Mouse (Mus musculus): ENCODE data around the gene Ccdc73.
"Not testable (repeated sequence)": the region's sequence is repeated elsewhere in the genome, so short reads cannot be mapped to it uniquely, and the experiment has no call there.

Gene Ccdc73

DNA sequence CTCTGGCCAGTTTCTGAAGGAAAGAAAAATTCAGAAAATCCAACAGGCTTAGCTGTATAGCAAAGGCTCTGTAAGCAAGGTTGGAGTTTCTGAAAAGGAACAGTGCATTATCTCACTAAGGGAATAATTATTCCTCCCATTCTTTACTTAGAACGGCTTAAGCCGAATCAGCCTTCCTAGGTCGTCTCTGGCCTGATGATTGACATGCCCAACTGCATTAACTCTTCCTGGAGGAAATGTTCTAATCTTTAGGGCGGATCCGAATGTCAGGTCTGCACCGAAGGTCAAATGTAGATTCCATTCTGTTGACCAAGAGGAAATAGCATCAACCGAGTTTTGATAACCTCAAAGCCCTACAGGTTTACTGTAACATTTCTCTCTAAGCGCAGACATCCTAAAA is 11.2 kb downstream of the Ccdc73 start:
- DNase-seq, result no peak

- no peak for DNase-seq
Measured at GRCm38 (mm10) chr2:104886109-104886508, 18.5 kb downstream of the Ccdc73 start.

DNA sequence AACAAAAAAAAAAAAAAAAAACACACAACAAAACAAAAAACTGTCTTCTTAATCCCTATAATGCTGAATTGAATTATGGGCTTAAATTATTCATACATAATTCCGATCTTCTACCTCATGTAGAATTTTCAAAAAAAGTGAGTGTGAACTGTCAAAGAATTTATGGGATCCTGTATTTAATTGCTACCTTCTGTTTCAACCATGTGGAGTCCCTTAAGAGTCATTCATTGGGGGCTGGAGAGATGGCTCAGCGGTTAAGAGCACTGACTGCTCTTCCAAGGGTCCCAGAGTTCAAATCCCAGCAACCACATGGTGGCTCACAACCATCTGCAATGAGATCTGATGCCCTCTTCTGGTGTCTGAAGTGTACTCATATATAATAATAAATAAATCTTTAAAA is 19.7 kb downstream of the Ccdc73 start:
- DNase-seq, result not testable (repeated sequence)

GRCm38 (mm10) chr2:104887882-104888566 is 20.4 kb downstream of the Ccdc73 start:
- DNase-seq, result peak; percentile 88

DNA sequence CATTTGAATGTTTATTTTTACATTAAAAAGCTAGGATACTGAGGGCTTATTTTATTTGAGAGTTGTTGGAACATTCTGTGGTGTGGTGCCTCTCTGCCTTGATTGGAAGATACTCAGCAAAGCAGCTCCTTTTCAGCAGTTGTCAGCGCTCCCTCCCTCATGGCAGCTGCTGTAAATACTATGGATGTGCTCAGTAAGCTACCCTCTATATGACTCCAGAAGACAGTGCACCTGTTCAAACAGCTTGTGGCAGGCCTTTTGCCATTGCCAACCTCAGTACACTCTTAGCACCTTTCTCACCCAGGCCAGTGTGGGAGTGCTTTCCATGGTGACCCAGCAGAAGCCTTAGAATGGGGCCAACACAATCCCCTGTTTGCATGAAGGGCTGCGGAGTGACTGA is 32.4 kb downstream of the Ccdc73 start:
- no peak for DNase-seq

DNA sequence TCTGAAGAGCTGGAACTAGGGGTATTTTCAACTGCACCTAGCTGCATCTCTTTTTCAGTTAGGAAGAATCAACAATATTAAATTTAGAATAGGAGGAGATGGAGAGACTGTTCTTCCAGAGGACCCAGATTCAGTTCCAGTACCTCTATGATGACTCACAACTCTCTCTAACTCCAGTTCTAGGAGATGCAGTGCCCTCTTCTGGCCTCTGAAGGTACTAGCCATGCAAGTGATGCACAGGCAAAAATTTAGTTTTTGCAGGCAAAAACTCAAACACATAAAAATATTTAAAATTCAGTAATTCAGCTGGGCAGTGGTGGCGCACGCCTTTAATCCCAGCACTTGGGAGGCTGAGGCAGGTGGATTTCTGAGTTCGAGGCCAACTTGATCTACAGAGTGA is 48.1 kb downstream of the Ccdc73 start:
- no peak for DNase-seq

- peak; percentile 26 for DNase-seq
Measured at GRCm38 (mm10) chr2:104964492-104964891, 96.9 kb downstream of the Ccdc73 start.

DNA sequence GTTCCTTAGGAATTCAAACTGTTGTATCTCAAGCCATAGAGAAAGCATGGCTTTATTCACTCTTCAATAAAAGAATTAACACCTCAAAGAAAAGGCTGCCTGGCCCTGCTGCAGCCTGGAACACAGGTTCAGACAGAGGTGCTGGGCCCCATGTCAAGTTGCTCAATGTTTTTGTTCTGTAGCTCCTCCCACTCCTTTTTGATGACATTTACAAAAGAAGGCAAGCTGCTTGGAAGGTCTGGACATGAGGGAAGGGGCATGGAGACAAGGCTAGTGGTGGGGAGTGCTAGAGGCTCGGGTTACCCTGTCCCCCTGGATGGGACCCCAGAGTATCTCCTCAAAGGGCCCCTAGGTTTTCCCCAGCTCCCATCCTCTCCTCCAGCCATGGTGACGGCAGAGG is 114.1 kb downstream of the Ccdc73 start:
- DNase-seq, result peak; percentile 10

GRCm38 (mm10) chr2:104985796-104986195 is 118.2 kb downstream of the Ccdc73 start:
- DNase-seq, result no peak

- DNase-seq, result no peak
Measured at GRCm38 (mm10) chr2:104988974-104989373, 121.4 kb downstream of the Ccdc73 start.

DNA sequence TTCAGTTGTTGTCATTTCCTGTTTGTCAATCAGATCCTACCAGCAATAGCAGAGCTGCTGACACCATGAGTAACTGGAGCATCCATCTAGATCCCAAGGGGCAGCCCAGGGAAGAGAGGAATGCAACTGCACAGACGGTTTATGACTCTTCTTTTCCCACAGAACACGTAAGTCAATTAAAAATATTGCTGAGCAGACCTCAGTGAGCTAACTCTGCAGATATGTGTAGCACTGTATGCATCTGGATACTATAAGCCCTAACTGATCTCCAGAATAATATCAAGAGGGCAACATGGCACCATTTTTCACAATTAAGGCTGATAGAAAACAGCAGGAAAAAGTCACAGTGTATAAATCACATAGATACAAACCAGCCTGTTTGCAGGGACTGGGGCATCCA is 126.8 kb downstream of the Ccdc73 start:
- peak; percentile 34 for DNase-seq

- DNase-seq, result no peak
Measured at GRCm38 (mm10) chr2:104996201-104996600, 128.6 kb downstream of the Ccdc73 start.

- DNase-seq, result no peak
Measured at GRCm38 (mm10) chr2:105007236-105007635, 139.6 kb downstream of the Ccdc73 start.

DNA sequence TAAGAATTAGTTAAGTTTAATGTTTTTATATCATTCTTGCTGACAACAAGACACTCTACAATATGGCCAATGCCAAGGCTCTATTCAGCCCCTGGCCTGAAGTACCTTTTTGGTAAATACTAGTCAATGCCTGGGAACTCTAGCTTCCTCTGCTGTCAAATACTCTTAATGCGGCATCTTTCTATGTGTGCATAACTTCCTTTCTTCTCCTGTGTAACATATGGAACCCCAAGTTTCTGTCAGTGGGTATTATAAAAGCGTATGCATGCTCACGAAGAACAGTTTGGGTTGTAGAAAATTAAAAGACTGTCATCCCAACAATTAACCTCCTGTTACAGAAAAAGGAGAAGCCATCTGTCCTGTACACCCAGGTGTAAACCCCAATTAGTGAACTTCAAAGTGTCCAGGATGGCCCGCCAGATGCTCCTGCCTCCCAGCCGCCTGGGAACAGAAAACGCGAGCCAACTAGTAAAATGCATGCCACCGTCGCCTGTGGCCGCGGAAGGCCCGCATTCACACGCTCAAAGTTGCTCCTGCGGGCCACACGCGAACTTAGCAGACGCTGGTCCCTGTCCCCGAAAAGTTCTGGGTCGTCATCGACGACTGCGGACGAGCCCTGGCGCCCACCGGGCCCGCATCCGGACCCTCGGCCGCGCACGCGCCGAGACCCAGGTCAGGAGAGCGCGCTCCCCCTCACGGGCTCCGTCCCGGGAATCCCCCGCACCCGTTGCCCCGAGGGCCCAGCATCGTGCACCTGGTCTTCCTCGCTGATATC is 148.8 kb downstream of the Ccdc73 start:
- DNase-seq, result no peak

DNA sequence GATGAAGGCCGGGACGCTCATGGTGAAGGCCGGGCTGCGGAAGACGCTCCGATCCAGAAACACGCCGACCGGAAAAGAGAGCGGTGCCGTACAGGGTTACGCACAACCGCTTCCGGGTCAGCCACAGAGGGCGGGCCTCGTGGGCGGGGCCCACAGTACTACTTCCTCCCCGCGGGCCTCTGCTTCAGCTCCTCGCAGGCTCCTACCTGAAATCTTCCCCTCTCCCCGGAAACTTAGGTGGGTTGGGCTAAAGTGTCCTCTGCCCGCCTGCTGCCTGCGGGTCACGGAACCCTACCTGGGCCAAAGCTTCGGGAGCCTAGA is 149.3 kb downstream of the Ccdc73 start, which contains the start of gene Eif3m:
TSS of gene Eif3m (minus strand) at position 114 of the 321 bp plus-strand sequence.
- DNase-seq, result peak; percentile 96

- DNase-seq, result no peak
Measured at GRCm38 (mm10) chr2:105017802-105018201, 150.2 kb downstream of the Ccdc73 start.

DNA sequence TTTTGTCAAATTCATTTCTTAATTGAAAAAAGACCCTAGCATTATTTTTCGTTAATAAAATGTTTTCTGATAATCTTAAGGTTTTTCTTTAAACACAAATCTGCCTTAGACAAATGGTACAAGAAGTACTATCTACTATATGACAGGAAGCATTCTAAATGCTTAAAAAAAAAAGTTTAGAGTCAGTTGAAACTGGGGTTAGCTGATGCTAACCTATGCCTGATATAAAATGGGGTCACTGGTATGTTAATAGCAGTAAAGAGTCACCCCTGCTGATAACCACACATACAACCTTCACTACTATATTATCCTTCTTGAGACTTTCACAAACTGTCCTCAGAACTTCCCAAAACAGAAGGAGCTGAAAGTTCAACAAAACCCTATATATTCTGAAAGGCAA is 151.9 kb downstream of the Ccdc73 start:
- no peak for DNase-seq

- DNase-seq, result no peak
Measured at GRCm38 (mm10) chr2:105021256-105021655, 153.7 kb downstream of the Ccdc73 start.

GRCm38 (mm10) chr2:105021836-105022235 is 154.2 kb downstream of the Ccdc73 start:
- no peak for DNase-seq

- DNase-seq, result no peak
Measured at GRCm38 (mm10) chr2:105023031-105023615, 155.5 kb downstream of the Ccdc73 start.

DNA sequence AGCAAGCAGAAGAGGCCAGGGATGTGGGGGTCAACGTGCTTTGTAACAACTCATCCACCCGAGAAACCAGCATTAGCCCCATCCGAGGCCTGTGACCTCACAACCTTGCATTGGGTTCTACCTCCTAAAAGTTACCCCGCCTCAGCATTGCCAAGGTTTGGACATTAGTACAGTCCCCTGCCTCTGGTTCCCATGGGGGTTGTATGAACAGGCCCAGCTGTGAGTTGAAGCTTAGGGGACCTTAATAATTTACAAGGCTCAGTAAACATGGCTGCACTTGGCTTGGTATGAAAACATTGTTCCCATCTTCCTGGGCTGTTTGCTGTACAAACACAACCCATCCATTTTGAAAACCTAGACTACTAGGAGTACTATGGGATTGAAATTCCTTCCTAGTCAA is 156.2 kb downstream of the Ccdc73 start:
- no peak for DNase-seq

GRCm38 (mm10) chr2:105025610-105026009 is 158.0 kb downstream of the Ccdc73 start:
- DNase-seq, result not testable (repeated sequence)

GRCm38 (mm10) chr2:105026950-105027695 is 159.5 kb downstream of the Ccdc73 start:
- DNase-seq, result no peak
